Mouse (Mus musculus) spleen, embryonic (tissue): ENCODE results near the gene Eno3.

Experiments used
- CTCF ChIA-PET: fragments of 350-600 bp; sonication (Branson Sonifier 250); formaldehyde crosslinking; loops from one replicate; lab custom pipeline; 2022; lab: Charles Lee

Eno3 gene

GRCm38 (mm10) chr11:70656964-70657363 is at the start of gene Eno3:
TSS of gene Eno3 (plus strand) at chr11:70657202.
- CTCF ChIA-PET: no interaction called here

- CTCF ChIA-PET: no interaction called here
Observed at GRCm38 (mm10) chr11:70607611-70608010, 49.4 kb upstream of the Eno3 start.

GRCm38 (mm10) chr11:70608381-70609066 is 48.5 kb upstream of the Eno3 start:
- CTCF ChIA-PET: no interaction called here

GRCm38 (mm10) chr11:70610752-70611151 is 46.2 kb upstream of the Eno3 start:
- CTCF ChIA-PET: interaction anchor here (0.6 kb wide), 1 partner anchor 10 kb away, joined by 6 read pairs; no protein-coding TSS in a partner anchor

DNA sequence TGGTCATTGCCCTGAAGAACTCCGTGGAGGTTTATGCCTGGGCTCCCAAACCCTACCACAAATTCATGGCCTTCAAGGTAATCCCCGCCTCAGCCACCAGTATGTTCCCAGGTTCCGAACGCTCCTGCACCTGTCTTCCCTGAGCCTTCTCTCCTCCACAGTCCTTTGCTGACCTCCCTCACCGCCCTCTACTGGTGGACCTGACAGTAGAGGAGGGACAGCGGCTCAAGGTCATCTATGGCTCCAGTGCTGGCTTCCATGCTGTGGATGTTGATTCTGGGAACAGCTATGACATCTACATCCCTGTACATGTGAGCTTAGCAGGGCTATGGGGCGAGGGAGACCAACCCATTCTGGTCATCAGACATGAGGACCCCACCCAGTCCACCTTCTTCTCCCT is 44.5 kb upstream of the Eno3 start:
- CTCF ChIA-PET: no interaction called here

GRCm38 (mm10) chr11:70615074-70615473 is 41.9 kb upstream of the Eno3 start:
- CTCF ChIA-PET: interaction anchor here (1.4 kb wide), 1 partner anchor 10 kb away, joined by 3 read pairs; no protein-coding TSS in a partner anchor

DNA sequence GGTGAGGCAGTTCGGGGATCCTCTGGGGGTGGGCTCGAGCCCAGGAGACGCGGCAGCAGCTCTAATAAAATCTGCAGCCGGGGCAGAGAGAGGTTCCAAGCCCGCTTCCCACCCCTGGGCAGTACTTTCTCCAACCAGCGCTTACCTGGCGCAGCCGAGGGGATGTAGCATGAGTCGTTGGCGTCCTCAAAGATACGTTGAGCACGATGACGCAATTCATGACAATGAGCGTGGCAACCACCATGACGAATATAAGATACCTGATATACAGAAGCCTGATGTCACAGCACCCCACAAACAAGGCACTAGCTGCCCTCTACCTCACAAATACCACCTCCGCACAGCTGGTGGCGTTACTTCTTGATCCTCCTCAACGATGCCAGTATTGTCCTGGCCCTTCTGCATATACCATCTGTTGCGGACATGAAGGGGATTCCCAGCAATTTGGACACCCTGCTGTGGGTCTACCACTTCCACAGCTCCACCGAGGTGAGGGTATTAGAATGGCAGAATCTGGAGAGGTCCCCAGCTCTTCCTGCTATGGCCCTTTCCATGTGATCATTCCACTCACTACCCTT is 41.4 kb upstream of the Eno3 start, which contains the start of gene 4930544D05Rik:
TSS of gene 4930544D05Rik (plus strand) at position 333 of the 578 bp plus-strand sequence.
- CTCF ChIA-PET: interaction anchor here (0.6 to 1.4 kb wide), 2 partner anchors 9 to 211 kb away, joined by 3 read pairs; no protein-coding TSS in a partner anchor

DNA sequence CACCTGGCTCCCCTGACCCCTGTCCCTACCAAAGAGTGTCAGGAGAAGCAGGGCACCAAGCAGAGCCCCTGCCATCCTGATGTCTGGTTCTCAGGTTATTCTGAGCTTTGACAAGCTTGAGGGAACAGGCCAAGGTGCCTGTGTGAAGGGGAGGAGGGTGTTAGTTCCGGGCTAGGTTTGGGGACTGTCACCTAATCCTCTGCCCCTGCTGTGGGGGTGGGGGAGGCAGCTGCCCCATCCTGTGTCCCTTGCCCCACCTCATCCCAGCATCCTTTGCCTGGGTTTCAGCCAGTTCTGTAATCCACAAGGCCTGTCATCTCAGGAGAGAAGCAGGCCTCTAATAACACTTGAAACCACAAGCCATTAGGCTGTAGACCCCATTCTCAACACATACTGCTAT is 37.9 kb upstream of the Eno3 start, which contains the start of gene Chrne:
TSS of gene Chrne (minus strand) at position 116 of the 400 bp plus-strand sequence.
- CTCF ChIA-PET: no interaction called here

DNA sequence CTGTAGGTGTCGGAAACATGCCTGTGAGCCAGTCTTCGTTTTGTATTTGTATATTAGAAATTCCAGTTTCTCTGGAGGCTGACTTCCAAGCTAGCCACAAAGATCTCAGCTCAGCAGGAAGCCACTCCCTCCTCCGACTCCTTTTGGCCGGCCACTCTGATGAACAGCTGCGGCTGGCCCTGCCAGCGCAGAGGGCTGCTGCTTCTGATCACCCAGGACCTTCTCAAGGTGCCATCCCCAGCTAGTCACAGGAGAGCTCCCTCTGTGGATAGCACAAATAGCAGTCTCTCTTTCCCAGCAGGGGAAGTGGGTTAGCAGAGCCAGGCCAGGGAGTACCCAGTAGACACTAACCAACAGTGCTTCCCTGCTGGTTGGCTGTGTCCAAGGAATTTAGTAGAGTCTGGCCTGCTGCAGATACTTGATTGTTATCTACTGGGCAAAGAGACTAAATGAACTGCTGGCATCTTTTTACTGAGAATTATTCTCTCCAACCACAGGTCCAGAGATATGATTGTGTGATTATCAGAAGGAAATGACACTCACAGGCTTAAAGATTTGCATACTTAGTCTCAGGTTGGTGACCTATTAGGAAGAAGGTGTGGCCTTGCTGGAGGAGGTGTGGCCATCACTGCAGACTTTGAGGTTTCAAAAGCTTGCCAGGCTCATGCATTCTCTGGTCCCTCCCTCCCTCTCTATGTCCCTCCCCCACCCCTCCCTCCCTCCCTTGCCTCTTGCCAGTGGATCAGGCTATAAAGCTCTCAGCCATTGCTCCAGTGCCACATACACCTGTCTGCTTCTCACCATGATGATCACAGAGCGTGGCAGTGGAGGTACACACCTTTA is 34.8 kb upstream of the Eno3 start:
- CTCF ChIA-PET: no interaction called here

DNA sequence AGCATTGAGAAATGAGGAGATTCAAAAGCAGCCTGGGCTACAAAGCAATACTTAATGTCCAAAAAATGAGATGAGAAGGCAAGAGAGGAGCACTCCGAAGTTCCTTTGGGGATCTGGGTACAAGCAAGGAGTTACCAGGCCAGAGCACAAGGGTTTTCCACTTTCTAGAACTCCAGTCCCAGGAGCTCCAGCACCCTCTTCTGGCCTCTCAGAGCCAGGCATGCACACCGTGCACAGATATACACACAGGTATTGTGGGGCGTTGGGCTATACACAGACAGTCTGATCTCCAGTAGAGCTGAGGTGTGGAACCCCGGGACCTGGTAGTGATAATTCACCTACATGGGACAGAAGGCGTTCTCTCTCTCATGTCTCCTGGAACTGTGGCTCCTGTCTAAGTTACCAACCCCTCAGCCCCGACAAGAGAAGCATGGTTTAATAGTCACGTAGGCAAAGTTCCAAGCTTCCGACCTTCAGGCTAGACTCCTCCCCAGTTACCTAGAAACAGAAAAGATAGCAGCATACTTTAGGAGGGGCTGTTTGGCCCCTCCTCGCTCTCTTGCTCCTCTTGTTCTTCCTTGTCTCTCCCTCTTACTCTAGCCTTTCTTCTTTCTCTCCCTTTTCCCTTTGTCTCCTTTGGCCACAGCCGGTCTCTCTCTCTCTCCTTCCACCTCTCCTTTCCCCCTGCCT is 33.8 kb upstream of the Eno3 start:
- CTCF ChIA-PET: interaction anchor here (0.6 to 0.7 kb wide), 2 partner anchors 142 to 1152 kb away, joined by 3 read pairs; no protein-coding TSS in a partner anchor

DNA sequence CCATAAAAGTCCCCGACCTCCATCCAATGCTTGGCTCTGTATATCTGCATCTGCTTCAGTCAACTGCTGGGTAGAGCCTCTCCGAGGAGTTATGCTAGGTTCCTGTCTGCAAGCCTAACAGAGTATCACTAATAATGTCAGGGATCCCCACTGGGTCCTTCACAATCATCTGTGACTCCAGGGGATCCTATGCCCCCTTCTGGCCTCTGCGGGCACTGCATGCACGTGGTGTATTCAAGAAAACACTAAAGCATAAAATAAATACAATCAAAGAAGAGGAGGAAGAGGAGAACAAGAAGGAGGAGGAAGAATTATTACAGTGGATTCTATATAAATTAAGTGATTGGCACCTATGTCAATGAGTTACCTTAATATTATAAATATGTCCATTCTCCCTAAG is 31.5 kb upstream of the Eno3 start:
- CTCF ChIA-PET: interaction anchor here (0.6 to 1.2 kb wide), 3 partner anchors 10 to 210 kb away, joined by 3 to 8 read pairs (median 3); partner anchors contain the start of genes 4930544D05Rik and Rnf167

- CTCF ChIA-PET: no interaction called here
Observed at GRCm38 (mm10) chr11:70626877-70627276, 30.1 kb upstream of the Eno3 start.

GRCm38 (mm10) chr11:70628431-70628830 is 28.6 kb upstream of the Eno3 start:
- CTCF ChIA-PET: interaction anchor here (1.0 to 1.3 kb wide), 2 partner anchors 76 to 128 kb away, joined by 3 read pairs; no protein-coding TSS in a partner anchor

DNA sequence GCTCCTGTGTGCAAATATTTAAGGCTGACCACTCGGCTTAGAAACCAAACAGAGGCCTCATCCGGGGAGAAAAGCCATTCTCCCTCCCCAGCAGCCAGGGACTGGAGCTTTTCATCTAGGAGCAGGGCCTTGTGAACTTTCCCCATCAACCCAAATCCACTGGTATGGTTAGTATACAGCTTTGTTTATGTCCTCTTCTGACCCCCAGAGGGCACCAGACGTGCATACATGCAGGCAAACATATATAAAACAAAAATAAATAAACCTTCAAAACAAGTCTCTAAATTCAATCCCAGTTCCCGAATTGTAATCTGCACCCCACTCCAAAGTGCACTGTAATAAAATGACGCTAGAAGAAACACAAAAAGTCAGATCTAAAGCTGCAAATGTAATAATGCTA is 27.4 kb upstream of the Eno3 start:
- CTCF ChIA-PET: interaction anchor here (0.7 to 1.3 kb wide), 4 partner anchors 75 to 216 kb away, joined by 3 to 10 read pairs (median 3); no protein-coding TSS in a partner anchor

DNA sequence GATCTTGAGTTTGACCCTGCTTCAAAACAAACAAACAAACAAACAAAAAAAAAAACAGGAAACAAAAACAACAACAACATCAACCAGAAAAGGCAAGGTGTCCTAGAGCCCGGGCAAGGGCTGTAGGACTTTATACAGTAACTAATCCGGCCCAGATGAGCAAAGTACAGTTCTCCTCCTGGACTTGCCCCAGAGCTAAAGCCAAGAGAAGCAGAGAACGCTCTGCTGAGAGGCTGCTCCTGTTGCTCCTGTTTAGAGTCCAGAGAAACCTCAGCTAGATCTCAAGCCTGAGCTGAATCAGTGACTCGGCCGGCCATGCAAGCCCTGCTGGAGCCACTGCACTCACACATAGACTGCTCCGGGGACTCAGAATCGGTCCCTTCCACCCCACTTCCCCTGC is 26.9 kb upstream of the Eno3 start:
- CTCF ChIA-PET: interaction anchor here (0.9 to 1.1 kb wide), 2 partner anchors 127 to 216 kb away, joined by 3 to 10 read pairs; no protein-coding TSS in a partner anchor

DNA sequence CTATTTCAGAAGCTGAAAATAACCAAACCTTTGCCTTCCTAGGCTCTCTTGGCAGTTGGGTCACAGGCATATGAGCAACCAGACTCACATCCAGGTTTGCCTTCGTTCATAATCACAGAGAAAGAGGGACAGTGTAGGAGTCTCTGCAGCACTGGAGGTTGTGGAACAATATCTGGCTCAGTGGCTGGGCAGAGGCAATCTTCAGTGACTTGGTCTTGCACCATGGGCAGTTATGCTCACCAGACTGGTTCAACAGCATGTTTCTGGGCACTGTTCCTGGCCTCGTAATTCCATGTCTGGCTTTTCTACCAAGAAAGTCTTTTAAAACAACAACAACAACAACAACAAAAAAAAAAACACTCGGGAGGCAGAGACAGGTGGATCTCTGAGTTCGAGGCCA is 21.4 kb upstream of the Eno3 start:
- CTCF ChIA-PET: no interaction called here

GRCm38 (mm10) chr11:70637764-70638163 is 19.2 kb upstream of the Eno3 start:
- CTCF ChIA-PET: no interaction called here

- CTCF ChIA-PET: no interaction called here
Observed at GRCm38 (mm10) chr11:70638293-70638692, 18.7 kb upstream of the Eno3 start.

- CTCF ChIA-PET: interaction anchor here (0.6 kb wide), 1 partner anchor 117 kb away, joined by 4 read pairs; no protein-coding TSS in a partner anchor
Observed at GRCm38 (mm10) chr11:70638714-70639278, 18.2 kb upstream of the Eno3 start, which contains the start of gene Gp1ba. TSS of gene Gp1ba (plus strand) at chr11:70639122.

DNA sequence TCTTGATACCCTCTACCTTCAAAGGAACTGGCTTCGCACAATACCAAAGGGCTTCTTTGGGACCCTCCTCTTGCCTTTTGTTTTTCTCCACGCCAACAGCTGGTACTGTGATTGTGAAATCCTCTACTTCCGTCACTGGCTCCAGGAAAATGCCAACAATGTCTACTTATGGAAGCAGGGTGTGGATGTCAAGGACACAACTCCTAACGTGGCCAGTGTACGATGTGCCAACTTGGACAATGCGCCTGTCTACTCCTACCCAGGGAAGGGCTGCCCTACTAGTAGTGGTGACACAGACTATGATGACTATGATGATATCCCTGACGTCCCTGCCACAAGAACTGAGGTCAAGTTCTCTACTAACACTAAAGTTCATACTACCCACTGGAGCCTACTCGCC is 17.0 kb upstream of the Eno3 start:
- CTCF ChIA-PET: interaction anchor here (0.5 to 0.7 kb wide), 2 partner anchors 133 to 150 kb away, joined by 3 read pairs; no protein-coding TSS in a partner anchor
